Mouse (Mus musculus): ENCODE results near the gene Zbtb18.

The Zbtb18 gene

GRCm38 (mm10) chr1:177483612-177484011, 41.5 kb downstream of the Zbtb18 start:
- no peak for DNase-seq (ENCODE audit: low spot score)

- no peak for DNase-seq (ENCODE audit: low spot score)
Measured at GRCm38 (mm10) chr1:177484280-177484679, 42.1 kb downstream of the Zbtb18 start.

GRCm38 (mm10) chr1:177484680-177485079, 42.5 kb downstream of the Zbtb18 start:
- no peak for DNase-seq (ENCODE audit: low spot score)

GRCm38 (mm10) chr1:177489844-177490243, 47.7 kb downstream of the Zbtb18 start:
- DNase-seq (ENCODE audit: low spot score) = no peak

- no peak for DNase-seq (ENCODE audit: low spot score)
Measured at GRCm38 (mm10) chr1:177490808-177491207, 48.7 kb downstream of the Zbtb18 start.

GRCm38 (mm10) chr1:177491280-177491679, 49.1 kb downstream of the Zbtb18 start:
- DNase-seq (ENCODE audit: low spot score) = no peak

GRCm38 (mm10) chr1:177494306-177494705, 52.2 kb downstream of the Zbtb18 start:
- DNase-seq (ENCODE audit: low spot score) = no peak

- no peak for DNase-seq (ENCODE audit: low spot score)
Measured at GRCm38 (mm10) chr1:177494913-177495542, 52.9 kb downstream of the Zbtb18 start.
